Mouse (Mus musculus) intestine, embryonic 16.5 days (tissue): Measurements from ENCODE around the gene Hivep2. TPM values are rescaled to one million over a fixed set of nuclear protein-coding genes. Genes with fewer than 3 reads are reported as not detected.
A peak's percentile ranks its signal among the peaks of the same experiment; 100 is the strongest.

ENCODE experiments used
- ATAC-seq: fragments of 200-750 bp; cut with Nextera tagmentation; 2 replicates; pipeline ENCODE4 v1.8.0; 2017; ENCODE audit warnings: moderate TSS enrichment, moderate library complexity
- H3K27ac ChIP-seq: fragments of 300-500 bp; sonication (generic); 2 replicates; pipeline ENCODE4 v1.5.1; 2014; ENCODE audit warnings: mild to moderate bottlenecking, low read length
- H3K27me3 ChIP-seq: fragments of 300-500 bp; sonication (generic); replicated peaks from 2 replicates; pipeline ENCODE4 v1.6.1; 2014; ENCODE audit warnings: low read length, control low read depth, mixed read lengths; ENCODE audit not compliant: control insufficient read depth, insufficient read depth
- H3K36me3 ChIP-seq: fragments of 300-500 bp; sonication (generic); 2 replicates; pipeline ENCODE4 v1.6.1; 2014; ENCODE audit warnings: low read length, control low read depth; ENCODE audit not compliant: control insufficient read depth, insufficient read depth
- H3K4me1 ChIP-seq: fragments of 300-500 bp; sonication (generic); 2 replicates; pipeline ENCODE4 v1.6.1; 2014; ENCODE audit warnings: low read length, control low read depth, mixed read lengths; ENCODE audit not compliant: control insufficient read depth, insufficient read depth
- H3K4me2 ChIP-seq: fragments of 300-500 bp; sonication (generic); 2 replicates; pipeline ENCODE4 v1.6.1; 2014; ENCODE audit warnings: low read depth, low read length, control low read depth
- H3K4me3 ChIP-seq: fragments of 300-500 bp; sonication (generic); 2 replicates; pipeline ENCODE4 v1.5.1; 2014; ENCODE audit warnings: mild to moderate bottlenecking, low read length
- H3K9ac ChIP-seq: fragments of 300-500 bp; sonication (generic); 2 replicates; pipeline ENCODE4 v1.6.1; 2014; ENCODE audit warnings: low read depth, low read length
- H3K9me3 ChIP-seq: fragments of 300-500 bp; sonication (generic); 2 replicates; pipeline ENCODE4 v1.6.1; 2016; ENCODE audit warnings: low read length, control low read depth; ENCODE audit not compliant: control insufficient read depth
- WGBS: fragments of 180-500 bp; shearing (Covaris S2); extraction: QIAGEN DNeasy Blood & Tissue Kit; methylation state at CpG from one replicate; pipeline ENCODE4 v1.1.7; 2014; 5-methylcytosine and 5-hydroxymethylcytosine counted together
- polyA plus RNA-seq: library from polyadenylated mRNA; unstranded; fragments of >200 nt; fragmentation: Nextera tagmentation; extraction: Ambion mirVana; gene quantifications from 2 replicates; pipeline ENCODE4 v1.2.1, GENCODE M21; 2015

Gene Hivep2
- polyA plus RNA-seq, 1 experiment from 2014 or later = 3.4 TPM

GRCm38 (mm10) chr10:14195778-14196650 lies 230.1 kb downstream of the Hivep2 start:
- Histone ChIP-seq H3K4me1 (no peaks in the 10 kb centered on the region), H3K27me3 (no peaks in the 10 kb centered on the region), H3K36me3 (no peaks in the 10 kb centered on the region), H3K9ac (no peak overlapping the region), H3K27ac (no peak overlapping the region), H3K4me3 (no peak overlapping the region), H3K4me2 (no peak overlapping the region), H3K9me3 (no peaks in the 10 kb centered on the region)
- WGBS = 68% methylated on average over 17 of the region's 17 CpGs
- ATAC-seq = no peak

GRCm38 (mm10) chr10:14196785-14197184 lies 230.9 kb downstream of the Hivep2 start:
- WGBS = 79% methylated on average over 7 of the region's 7 CpGs
- H3K27ac ChIP-seq = no peak overlapping the region
- no peaks in the 10 kb centered on the region for H3K4me1 ChIP-seq
- no peaks in the 10 kb centered on the region for H3K9me3 ChIP-seq
- H3K36me3 ChIP-seq = no peaks in the 10 kb centered on the region
- no peaks in the 10 kb centered on the region for H3K27me3 ChIP-seq
- no peak overlapping the region for H3K4me3 ChIP-seq
- no peak for ATAC-seq
- H3K4me2 ChIP-seq = no peak overlapping the region
- H3K9ac ChIP-seq = no peak overlapping the region

DNA sequence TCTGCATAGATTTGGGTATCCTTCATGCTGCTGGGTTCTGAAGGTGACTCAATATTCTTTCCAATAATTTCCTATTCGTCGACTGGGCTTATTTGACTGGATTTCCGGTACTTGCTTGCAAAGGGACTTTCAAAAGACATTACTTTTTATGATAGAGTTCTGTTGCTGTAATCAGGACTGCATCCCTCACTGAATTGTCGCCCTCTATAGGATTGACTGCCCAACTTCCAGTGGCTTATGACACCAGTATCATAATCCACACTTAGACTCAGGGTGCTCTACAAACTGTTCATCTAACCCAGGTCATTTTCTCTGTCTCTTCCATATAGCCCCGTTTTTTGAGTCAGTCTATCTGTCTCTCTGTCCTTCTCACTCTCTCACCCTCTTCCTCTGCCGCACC lies 231.4 kb downstream of the Hivep2 start:
- Histone ChIP-seq H3K4me2 (no peak overlapping the region), H3K9me3 (no peaks in the 10 kb centered on the region), H3K4me3 (no peak overlapping the region), H3K36me3 (no peaks in the 10 kb centered on the region), H3K4me1 (no peaks in the 10 kb centered on the region), H3K27ac (no peak overlapping the region), H3K27me3 (no peaks in the 10 kb centered on the region), H3K9ac (no peak overlapping the region)
- WGBS = 73% methylated on average over 6 of the region's 6 CpGs
- no peak for ATAC-seq

DNA sequence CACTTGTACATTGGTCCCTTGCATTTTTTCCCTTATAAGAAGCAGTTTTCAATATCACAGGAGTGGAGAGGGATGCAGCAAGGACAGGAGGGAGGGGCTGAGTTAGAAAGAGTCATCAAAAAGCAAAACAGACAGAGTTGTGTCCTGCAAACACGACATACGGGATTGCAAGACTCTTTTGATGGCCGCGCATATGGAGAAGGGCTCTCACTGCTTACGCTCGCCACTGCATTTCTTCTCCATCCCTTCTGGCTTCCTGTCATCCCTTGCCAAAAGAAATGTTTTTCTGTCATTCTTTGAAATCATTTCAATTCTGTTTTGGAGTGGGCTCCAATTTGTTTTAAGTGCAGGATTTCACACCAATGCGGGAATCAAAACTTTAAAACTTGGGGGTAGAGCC lies 233.5 kb downstream of the Hivep2 start:
- WGBS = 83% methylated on average over 7 of the region's 7 CpGs
- no peak overlapping the region for H3K4me3 ChIP-seq
- no peak overlapping the region for H3K27ac ChIP-seq
- ATAC-seq = no peak
- H3K36me3 ChIP-seq = no peaks in the 10 kb centered on the region
- H3K9ac ChIP-seq = no peak overlapping the region
- no peaks in the 10 kb centered on the region for H3K4me1 ChIP-seq
- H3K27me3 ChIP-seq = no peaks in the 10 kb centered on the region
- no peak overlapping the region for H3K4me2 ChIP-seq
- no peaks in the 10 kb centered on the region for H3K9me3 ChIP-seq

DNA sequence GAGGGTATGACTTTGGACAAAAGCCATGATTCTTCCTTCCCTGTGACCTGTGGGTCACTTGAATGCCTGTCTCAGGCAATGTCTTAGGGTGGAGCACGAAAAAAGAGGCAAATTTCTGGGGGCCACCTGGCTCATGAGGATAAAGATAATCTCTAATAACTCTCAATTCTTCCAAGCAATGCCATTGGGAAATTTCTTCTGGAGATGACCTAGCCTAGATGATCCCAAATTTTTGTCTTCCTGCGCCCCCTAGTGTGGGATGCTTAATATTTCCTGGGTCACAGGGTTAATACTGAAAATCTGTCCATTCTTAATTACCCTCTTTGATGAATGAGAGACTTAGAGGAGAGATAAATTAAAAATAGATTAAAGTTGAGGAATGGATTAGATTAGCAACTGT lies 234.4 kb downstream of the Hivep2 start:
- Histone ChIP-seq H3K27ac (no peak overlapping the region), H3K4me2 (no peak overlapping the region), H3K36me3 (no peaks in the 10 kb centered on the region), H3K9me3 (no peaks in the 10 kb centered on the region), H3K27me3 (no peaks in the 10 kb centered on the region), H3K4me3 (no peak overlapping the region), H3K4me1 (no peaks in the 10 kb centered on the region), H3K9ac (no peak overlapping the region)
- ATAC-seq = peak; percentile 52; the same call in 1 of the 2 replicates
- 7% methylated on average over 2 of the region's 2 CpGs for WGBS

Other genes starting within 250 kb of the Hivep2 start
- 97.1 and 107 TPM in 2 replicates for gene Aig1, start 97.1 kb upstream of the Hivep2 start, polyA plus RNA-seq